Comparison of ENCODE assay signal across 9 mouse cellular contexts in genomic region chr2:158614418-158614955, GRCm38 (mm10). TPM values are rescaled to one million over a fixed set of nuclear protein-coding genes. Genes with fewer than 3 reads are reported as not detected.
A peak's percentile ranks its signal among the peaks of the same experiment; 100 is the strongest.
DNase-seq lines count a peak whose midpoint lies in the region; ATAC-seq and TF ChIP-seq lines count a peak whose summit lies in the region.
"Had no signal": no experiment of that assay in that cellular context is flagged by ENCODE, and none has a peak within 500 bp of the region (broad histone marks: within the 10 kb centered on the region; RNA-seq: fewer than 3 reads in every experiment).

No protein-coding gene starts in this region.

- peaks cover 26% of the 10 kb centered on the region; the same call in 1 of the 2 replicates for H3K4me1 ChIP-seq in kidney, embryonic 14.5 days (ENCODE audit: control insufficient read depth, insufficient read depth, low read length)
- H3K4me1 ChIP-seq in kidney, adult 2 months (ENCODE audit: control insufficient read depth, insufficient read depth, low read length) = no peaks in the 10 kb centered on the region
- peaks cover 32% of the 10 kb centered on the region for H3K4me1 ChIP-seq in embryonic facial prominence, embryonic 12.5 days
- H3K4me1 ChIP-seq in midbrain, postnatal 0 days (ENCODE audit: insufficient read depth, low read length) = no peaks in the 10 kb centered on the region; the same call in 1 of the 2 replicates

- H3K9me3 ChIP-seq in kidney, embryonic 14.5 days (ENCODE audit: control insufficient read depth, low read length) = no peaks in the 10 kb centered on the region
- no peaks in the 10 kb centered on the region for H3K9me3 ChIP-seq in embryonic facial prominence, embryonic 12.5 days
- no peaks in the 10 kb centered on the region for H3K9me3 ChIP-seq in midbrain, postnatal 0 days (ENCODE audit: low read length)

- H3K4me3 ChIP-seq in kidney, embryonic 14.5 days (ENCODE audit: low read length) = peak overlapping the region; percentile 17
- H3K4me3 ChIP-seq in kidney, adult 2 months (ENCODE audit: insufficient read depth, low read depth, low read length) = no peak overlapping the region
- peak overlapping the region; percentile 18; the same call in 1 of the 2 replicates for H3K4me3 ChIP-seq in embryonic facial prominence, embryonic 12.5 days
- H3K4me3 ChIP-seq in midbrain, postnatal 0 days (ENCODE audit: low read depth, low read length) = peak overlapping the region; percentile 40

- whole genome bisulfite sequencing in kidney, embryonic 14.5 days = 2% methylated on average over 47 of the region's 47 CpGs
- WGBS in kidney, adult 2 months = 2% methylated on average over 47 of the region's 47 CpGs
- WGBS in embryonic facial prominence, embryonic 12.5 days = 3% methylated on average over 47 of the region's 47 CpGs
- WGBS in midbrain, postnatal 0 days = 3% methylated on average over 47 of the region's 47 CpGs

- no peak overlapping the region for H3K27ac ChIP-seq in kidney, embryonic 14.5 days (ENCODE audit: low read depth, low read length)
- H3K27ac ChIP-seq in kidney, adult 2 months (ENCODE audit: insufficient read depth, low read depth, low read length) = no peak overlapping the region
- no peak overlapping the region for H3K27ac ChIP-seq in embryonic facial prominence, embryonic 12.5 days
- H3K27ac ChIP-seq in midbrain, postnatal 0 days (ENCODE audit: low read depth, low read length) = peak overlapping the region; percentile 43; the same call in 1 of the 2 replicates

- no peak for TF ChIP-seq CTCF in kidney, adult 2 months (conservative IDR thresholded peaks at IDR 0.05; ENCODE audit: insufficient read depth, insufficient read length, low read depth, low read length)
- TF ChIP-seq CTCF in midbrain, postnatal 0 days (IDR thresholded peaks at IDR 0.05) = no peak

- H3K27me3 ChIP-seq in kidney, embryonic 14.5 days (ENCODE audit: control insufficient read depth, insufficient read depth, low read length) = peaks cover 90% of the 10 kb centered on the region
- H3K27me3 ChIP-seq in kidney, adult 2 months (replicated peaks; ENCODE audit: control insufficient read depth, insufficient read depth, low read length) = peaks cover 2% of the 10 kb centered on the region
- peaks cover 96% of the 10 kb centered on the region for H3K27me3 ChIP-seq in embryonic facial prominence, embryonic 12.5 days
- peaks cover 40% of the 10 kb centered on the region for H3K27me3 ChIP-seq in midbrain, postnatal 0 days (ENCODE audit: insufficient read depth, low read length)

- H3K36me3 ChIP-seq in kidney, embryonic 14.5 days (ENCODE audit: control insufficient read depth, insufficient read depth, low read length) = no peaks in the 10 kb centered on the region
- H3K36me3 ChIP-seq in kidney, adult 2 months (ENCODE audit: control insufficient read depth, insufficient read depth, low read length) = no peaks in the 10 kb centered on the region
- no peaks in the 10 kb centered on the region for H3K36me3 ChIP-seq in embryonic facial prominence, embryonic 12.5 days
- no peaks in the 10 kb centered on the region for H3K36me3 ChIP-seq in midbrain, postnatal 0 days (ENCODE audit: insufficient read depth, low read length)

- H3K9ac ChIP-seq in kidney, embryonic 14.5 days (ENCODE audit: low read depth, low read length) = no peak overlapping the region
- no peak overlapping the region for H3K9ac ChIP-seq in embryonic facial prominence, embryonic 12.5 days
- peak overlapping the region; percentile 36; the same call in 1 of the 2 replicates for H3K9ac ChIP-seq in midbrain, postnatal 0 days (replicated peaks; ENCODE audit: low read length, poor library complexity, severe bottlenecking)

- peak overlapping the region; percentile 12; the same call in 1 of the 2 replicates for H3K4me2 ChIP-seq in kidney, embryonic 14.5 days (replicated peaks; ENCODE audit: low read depth, low read length)
- peak overlapping the region; percentile 22 for H3K4me2 ChIP-seq in embryonic facial prominence, embryonic 12.5 days (replicated peaks)
- peak overlapping the region; percentile 51 for H3K4me2 ChIP-seq in midbrain, postnatal 0 days (ENCODE audit: low read depth, low read length, poor library complexity, severe bottlenecking)

- DNase-seq in kidney, adult 2 months = no peak
- DNase-seq in induced T-regulatory cell, adult 2 months (ENCODE audit: low read depth) = peak; percentile 36
- DNase-seq in midbrain, postnatal 0 days (ENCODE audit: low spot score) = no peak
- no peak for DNase-seq in ovary, adult 18-20 months (ENCODE audit: low spot score)
- no peak for DNase-seq in spleen, postnatal 14 days (ENCODE audit: low spot score in 2 of 2)
- DNase-seq in gastrocnemius, postnatal 4 days (ENCODE audit: low spot score in 2 of 2) = no peak

- ATAC-seq in kidney, embryonic 14.5 days (ENCODE audit: low FRiP score, low TSS enrichment) = no peak
- no peak for ATAC-seq in embryonic facial prominence, embryonic 12.5 days (ENCODE audit: insufficient number of reproducible peaks, insufficient read depth, low FRiP score, low TSS enrichment)
- ATAC-seq in midbrain, postnatal 0 days (ENCODE audit: low FRiP score) = no peak

- TF ChIP-seq POLR2A in kidney, adult 2 months (IDR thresholded peaks at IDR 0.05; ENCODE audit: low read depth, low read length) = no peak

RNA-seq across cellular contexts. Expression of gene Slc32a1, which starts 3.9 kb away (rescaled TPM):
- 0.09 and 0.16 TPM in 2 replicates for polyA plus RNA-seq in kidney, embryonic 14.5 days (2014; fragmentation: Nextera tagmentation; extraction: Ambion mirVana)
- polyA plus RNA-seq in kidney, adult 2 months (2012; rRNA removed) = not detected in 2 replicates
- not detected in 2 replicates for polyA plus RNA-seq in embryonic facial prominence, embryonic 12.5 days (2016; fragmentation: Nextera tagmentation; extraction: Ambion mirVana)
- total RNA-seq in midbrain, postnatal 0 days (2014; rRNA removed) = 53.9 and 63.6 TPM in 2 replicates
- 14.3 and 14.4 TPM in 2 replicates for polyA plus RNA-seq in midbrain, postnatal 0 days (2015; fragmentation: Nextera tagmentation; extraction: Ambion mirVana)
- total RNA-seq in gastrocnemius, postnatal 4 days (2021) = not detected
- polyA plus RNA-seq: urinary bladder, adult 2 months had no signal

RNA-seq across cellular contexts. Expression of gene Actr5, which starts 10.2 kb away (rescaled TPM):
- 13.2 and 15.6 TPM in 2 replicates for polyA plus RNA-seq in kidney, embryonic 14.5 days (2014; fragmentation: Nextera tagmentation; extraction: Ambion mirVana)
- polyA plus RNA-seq in kidney, adult 2 months (2012; rRNA removed) = 6.2 and 6.4 TPM in 2 replicates
- polyA plus RNA-seq in embryonic facial prominence, embryonic 12.5 days (2016; fragmentation: Nextera tagmentation; extraction: Ambion mirVana) = 20.9 and 23.1 TPM in 2 replicates
- 18.5 and 25.4 TPM in 2 replicates for total RNA-seq in midbrain, postnatal 0 days (2014; rRNA removed)
- 8.8 and 10.6 TPM in 2 replicates for polyA plus RNA-seq in midbrain, postnatal 0 days (2015; fragmentation: Nextera tagmentation; extraction: Ambion mirVana)
- total RNA-seq in gastrocnemius, postnatal 4 days (2021) = 1 to 10 TPM; 7.3 to 9.0 TPM

RNA-seq across cellular contexts. Expression of gene Ppp1r16b, which starts 50.7 kb away (rescaled TPM):
- 16.6 and 17.3 TPM in 2 replicates for polyA plus RNA-seq in kidney, embryonic 14.5 days (2014; fragmentation: Nextera tagmentation; extraction: Ambion mirVana)
- 20.1 and 22.2 TPM in 2 replicates for polyA plus RNA-seq in kidney, adult 2 months (2012; rRNA removed)
- polyA plus RNA-seq in embryonic facial prominence, embryonic 12.5 days (2016; fragmentation: Nextera tagmentation; extraction: Ambion mirVana) = 2.5 and 2.9 TPM in 2 replicates
- 30.8 and 32.2 TPM in 2 replicates for total RNA-seq in midbrain, postnatal 0 days (2014; rRNA removed)
- polyA plus RNA-seq in midbrain, postnatal 0 days (2015; fragmentation: Nextera tagmentation; extraction: Ambion mirVana) = 31.0 and 31.6 TPM in 2 replicates
- total RNA-seq in gastrocnemius, postnatal 4 days (2021) = 1 to 10 TPM; 8.3 to 9.1 TPM

Comparison
In these comparisons a context has a peak if more than half of its experiments do, and no peak if none do; other contexts are left out.
1. RNA of gene Slc32a1, which starts 3.9 kb away (polyA plus RNA-seq): 14.3 to 14.4 TPM in midbrain, postnatal 0 days; 0.09 to 0.16 TPM in kidney, embryonic 14.5 days, not detected in embryonic facial prominence, embryonic 12.5 days and not detected in kidney, adult 2 months; every median in the first group is over 10 times any median in the second.
2. Peak in every context shown above with its lines, with median percentiles within 50 percentile points of each other: H3K4me2 ChIP-seq.